Mouse (Mus musculus): ENCODE results near the gene Ccdc149.

DNA sequence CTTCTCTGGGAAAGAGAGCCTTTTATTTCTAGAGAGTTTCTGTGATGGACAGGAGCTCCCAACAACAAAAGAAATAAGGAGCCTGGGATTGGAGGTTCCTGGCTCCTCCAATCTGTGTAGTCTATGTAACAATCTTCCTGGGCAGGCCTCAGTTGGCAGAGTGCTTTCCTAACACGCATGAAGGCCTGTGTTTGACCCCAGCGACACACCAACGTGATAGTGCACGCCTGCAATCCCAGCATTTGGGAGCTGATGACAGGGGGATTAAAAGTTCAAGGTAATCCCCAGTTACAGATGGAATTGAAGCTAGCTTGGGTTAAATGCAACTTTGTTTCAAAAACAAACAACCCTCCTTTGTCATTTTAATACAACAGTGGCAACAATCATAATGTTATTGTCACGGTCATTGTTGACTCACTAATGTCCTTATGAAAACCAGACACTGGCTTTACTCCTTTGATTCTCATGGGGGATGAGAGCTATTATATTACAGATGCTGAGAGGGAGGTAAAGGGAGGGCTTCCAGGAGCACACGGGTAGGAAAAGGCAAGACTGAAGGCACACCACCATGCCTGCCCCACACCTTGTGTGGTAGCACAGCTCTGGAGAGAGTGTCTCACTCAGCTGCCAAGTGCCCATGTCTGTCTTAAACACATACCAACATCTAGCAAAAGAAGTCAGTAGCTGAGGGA, 108.4 kb downstream of the Ccdc149 start:
- no peak for TF ChIP-seq CTCF (IDR thresholded peaks at IDR 0.05; ENCODE audit: borderline replicate concordance, control insufficient read depth, extremely low read depth, insufficient read depth, low read length, poor library complexity)
- TF ChIP-seq POLR2A (IDR thresholded peaks at IDR 0.05; ENCODE audit: control insufficient read depth, extremely low read depth, insufficient read depth, low read length, poor library complexity), result no peak

Measured in thymus, adult 2 months (tissue).